Mouse (Mus musculus): Measurements from ENCODE around the gene Rhebl1.

- TF ChIP-seq CTCF (IDR thresholded peaks at IDR 0.05; ENCODE audit: borderline replicate concordance, extremely low read depth, insufficient read depth, insufficient read length) (no peak), POLR2A (IDR thresholded peaks at IDR 0.05; ENCODE audit: borderline replicate concordance, extremely low read depth, insufficient read depth, insufficient read length, poor library complexity, severe bottlenecking) (no peak)
These were observed 49.2 kb downstream of the Rhebl1 start for GRCm38 (mm10) chr15:98845149-98845548.
